Mouse (Mus musculus) neural tube, embryonic 11.5 days (tissue): ENCODE measurements around the gene Sbno1. TPM values are rescaled to one million over a fixed set of nuclear protein-coding genes. Genes with fewer than 3 reads are reported as not detected.

Source experiments
- ATAC-seq: fragments of 200-750 bp; cut with Nextera tagmentation; 2 replicates; pipeline ENCODE4 v1.8.0; 2017; ENCODE audit warnings: moderate number of reproducible peaks, mild to moderate bottlenecking, moderate TSS enrichment, moderate library complexity; ENCODE audit not compliant: insufficient read depth, low FRiP score, low TSS enrichment
- DNase-seq: peaks from one replicate; pipeline ENCODE4 v3.0.0-alpha.2; 2015; ENCODE audit warnings: low spot score
- H3K27ac ChIP-seq: fragments of 300-500 bp; sonication (generic); 2 replicates; pipeline ENCODE4 v1.5.1; 2014; ENCODE audit warnings: low read depth, mild to moderate bottlenecking, low read length
- H3K27me3 ChIP-seq: fragments of 300-500 bp; sonication (generic); 2 replicates; pipeline ENCODE4 v1.6.1; 2014; ENCODE audit warnings: mild to moderate bottlenecking, low read length, mixed read lengths; ENCODE audit not compliant: control insufficient read depth, insufficient read depth
- H3K36me3 ChIP-seq: fragments of 300-500 bp; sonication (generic); 2 replicates; pipeline ENCODE4 v1.6.1; 2014; ENCODE audit warnings: mild to moderate bottlenecking, low read length, moderate library complexity, mixed read lengths; ENCODE audit not compliant: control insufficient read depth, insufficient read depth
- H3K4me1 ChIP-seq: fragments of 300-500 bp; sonication (generic); 2 replicates; pipeline ENCODE4 v1.6.1; 2014; ENCODE audit warnings: low read length, mixed read lengths; ENCODE audit not compliant: control insufficient read depth, insufficient read depth
- H3K4me2 ChIP-seq: fragments of 300-500 bp; sonication (generic); 2 replicates; pipeline ENCODE4 v1.6.1; 2014; ENCODE audit warnings: low read depth, mild to moderate bottlenecking, moderate library complexity
- H3K4me3 ChIP-seq: fragments of 300-500 bp; sonication (generic); 2 replicates; pipeline ENCODE4 v1.5.1; 2014; ENCODE audit warnings: low read depth, low read length
- H3K9ac ChIP-seq: fragments of 300-500 bp; sonication (generic); 2 replicates; pipeline ENCODE4 v1.6.1; 2014; ENCODE audit warnings: mild to moderate bottlenecking, low read length
- H3K9me3 ChIP-seq: fragments of 300-500 bp; sonication (generic); 2 replicates; pipeline ENCODE4 v1.6.1; 2016; ENCODE audit warnings: low read length; ENCODE audit not compliant: control insufficient read depth
- WGBS: fragments of 180-500 bp; shearing (Covaris S2); extraction: QIAGEN DNeasy Blood & Tissue Kit; methylation state at CpG from one replicate; pipeline ENCODE4 v1.1.7; 2014; 5-methylcytosine and 5-hydroxymethylcytosine counted together
- polyA plus RNA-seq: library from polyadenylated mRNA; unstranded; fragments of >200 nt; fragmentation: Nextera tagmentation; extraction: Ambion mirVana; gene quantifications from 2 replicates; pipeline ENCODE4 v1.2.1, GENCODE M21; 2014

Sbno1 gene
- polyA plus RNA-seq, 1 experiment from 2014 or later: 88.2 TPM

DNA sequence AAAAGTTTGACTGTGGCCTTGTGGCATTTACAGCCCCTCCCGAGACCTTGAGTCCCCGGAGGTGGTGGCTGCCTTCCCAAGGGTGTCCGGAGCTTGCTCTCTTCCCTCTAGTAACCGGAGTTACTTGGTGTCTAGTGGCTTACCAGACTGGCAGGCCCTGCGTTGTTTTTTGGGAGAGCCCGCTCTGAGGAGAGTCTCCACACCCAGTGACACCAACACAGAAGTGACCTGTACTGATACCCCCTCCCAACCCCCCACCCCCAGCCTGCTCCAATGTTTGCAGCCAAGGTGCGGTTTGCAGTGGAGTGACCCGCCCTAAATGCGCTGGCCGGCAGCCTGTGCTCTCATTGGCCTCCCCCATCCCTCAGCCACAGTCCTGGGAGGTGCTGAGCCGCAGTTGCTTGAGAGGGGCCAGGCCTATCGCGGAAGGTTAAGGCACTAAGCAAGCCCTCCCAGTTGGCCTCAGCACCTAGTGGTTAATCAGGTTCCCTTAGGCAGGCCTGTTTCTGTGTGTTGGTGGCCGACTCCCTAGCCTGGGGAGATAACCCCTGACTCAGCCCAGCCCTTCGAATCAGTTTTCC lies 20.6 kb upstream of the Sbno1 start:
- Histone ChIP-seq H3K27me3 (no peaks in the 10 kb centered on the region), H3K9ac (peak overlapping the region; percentile 83), H3K9me3 (no peaks in the 10 kb centered on the region), H3K27ac (peak overlapping the region; percentile 71; the same call in 1 of the 2 replicates), H3K4me3 (peak overlapping the region; percentile 95), H3K4me2 (peak overlapping the region; percentile 94), H3K4me1 (peaks cover 10% of the 10 kb centered on the region), H3K36me3 (peaks cover 15% of the 10 kb centered on the region)
- DNase-seq (peak; percentile 47), ATAC-seq (peak; percentile 38; the same call in 1 of the 2 replicates)
- WGBS: 4% methylated on average over 15 of the region's 15 CpGs

DNA sequence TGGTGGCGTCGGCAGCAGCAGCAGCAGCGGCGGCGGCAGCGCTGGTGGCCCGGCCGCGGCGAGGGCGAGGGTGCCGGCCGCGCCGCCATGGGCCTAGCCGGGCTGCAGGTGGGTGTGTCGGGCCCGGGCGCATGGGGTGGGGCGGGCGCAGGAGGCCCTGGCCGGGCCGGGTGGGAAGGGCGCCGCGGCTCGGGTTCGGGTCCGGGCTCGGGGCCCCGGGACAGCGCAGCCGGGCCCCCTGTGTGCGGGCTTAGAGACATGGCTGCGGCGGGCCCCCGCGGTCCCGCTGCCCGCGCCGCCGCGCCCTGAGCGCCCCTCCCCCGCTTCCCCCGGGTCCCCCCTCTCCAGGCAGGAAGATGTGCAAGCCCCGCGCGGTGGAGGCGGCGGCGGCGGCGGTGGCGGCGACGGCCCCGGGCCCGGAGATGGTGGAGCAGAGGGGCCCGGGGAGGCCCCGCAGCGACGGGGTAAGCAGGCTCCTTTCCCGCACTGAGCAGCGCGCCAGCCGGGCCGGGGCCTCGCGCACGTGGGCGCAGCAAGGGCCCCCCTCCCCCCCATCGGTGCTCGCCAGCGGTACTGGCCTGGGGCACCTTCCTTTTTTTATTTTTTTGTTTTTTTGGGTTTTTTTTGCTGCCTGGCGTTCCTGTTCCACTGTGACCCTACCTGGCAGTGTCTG lies 20.0 kb upstream of the Sbno1 start:
- peak overlapping the region; percentile 83 for H3K9ac ChIP-seq
- H3K4me2 ChIP-seq: peak overlapping the region; percentile 94
- peaks cover 11% of the 10 kb centered on the region for H3K36me3 ChIP-seq
- no peaks in the 10 kb centered on the region for H3K9me3 ChIP-seq
- 0% methylated on average over 24 of the region's 77 CpGs for WGBS
- DNase-seq (peak; percentile 24), ATAC-seq (peak; percentile 70)
- no peaks in the 10 kb centered on the region for H3K27me3 ChIP-seq
- H3K4me3 ChIP-seq: peak overlapping the region; percentile 95
- H3K4me1 ChIP-seq: peaks cover 10% of the 10 kb centered on the region
- H3K27ac ChIP-seq: peak overlapping the region; percentile 71

DNA sequence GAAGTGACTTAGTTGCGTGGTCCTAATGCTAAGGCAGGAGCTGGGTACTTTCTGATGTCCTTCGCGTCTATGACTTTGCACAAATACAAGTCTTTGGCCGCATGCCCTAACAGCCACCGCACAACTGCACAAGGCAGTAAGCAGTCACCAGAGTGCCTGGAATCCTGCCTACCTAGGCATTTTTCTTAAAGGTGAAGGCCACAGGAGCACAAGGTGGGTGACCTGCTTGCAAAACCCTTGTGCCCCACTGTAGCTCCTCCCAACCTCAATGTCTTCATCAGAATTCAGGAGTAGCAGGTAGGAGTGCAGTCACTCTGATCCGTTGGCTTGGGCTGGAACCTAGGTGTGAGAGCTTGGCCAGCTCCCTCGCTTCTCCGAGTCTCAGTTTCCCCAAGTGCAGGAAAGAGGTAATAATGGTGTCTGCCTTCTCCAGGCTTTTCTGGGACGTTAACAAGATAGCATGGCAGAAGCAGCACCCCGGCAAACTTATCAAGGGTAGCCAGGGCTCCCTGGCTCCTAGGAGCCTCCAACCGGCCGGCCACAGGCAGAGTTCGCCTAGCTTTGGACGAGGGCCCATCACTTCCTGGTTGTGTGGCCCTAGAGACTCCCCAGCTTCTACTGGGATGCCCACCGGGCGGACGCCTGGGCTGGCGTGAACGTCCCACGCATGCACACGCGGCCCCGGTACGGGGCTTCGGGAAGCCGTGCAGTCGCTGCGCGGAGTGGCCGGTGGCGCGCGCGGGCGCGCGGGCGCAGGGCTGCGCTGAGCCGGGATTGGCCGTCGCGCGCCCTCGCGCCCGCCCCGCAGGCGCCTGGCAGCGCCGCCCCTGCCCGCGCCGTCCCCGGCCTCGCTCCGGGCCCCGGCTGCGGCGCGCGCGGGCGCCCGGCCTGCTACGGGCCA lies 19.1 kb upstream of the Sbno1 start:
- peak overlapping the region; percentile 83 for H3K9ac ChIP-seq
- H3K4me1 ChIP-seq: peaks cover 13% of the 10 kb centered on the region
- H3K4me2 ChIP-seq: peak overlapping the region; percentile 94
- no peaks in the 10 kb centered on the region for H3K27me3 ChIP-seq
- H3K9me3 ChIP-seq: no peaks in the 10 kb centered on the region
- DNase-seq (peak; percentile 84), ATAC-seq (peak; percentile 74)
- H3K4me3 ChIP-seq: peak overlapping the region; percentile 95
- H3K27ac ChIP-seq: peak overlapping the region; percentile 71
- H3K36me3 ChIP-seq: peaks cover 3% of the 10 kb centered on the region; the same call in 1 of the 2 replicates
- 8% methylated on average over 47 of the region's 66 CpGs for WGBS

DNA sequence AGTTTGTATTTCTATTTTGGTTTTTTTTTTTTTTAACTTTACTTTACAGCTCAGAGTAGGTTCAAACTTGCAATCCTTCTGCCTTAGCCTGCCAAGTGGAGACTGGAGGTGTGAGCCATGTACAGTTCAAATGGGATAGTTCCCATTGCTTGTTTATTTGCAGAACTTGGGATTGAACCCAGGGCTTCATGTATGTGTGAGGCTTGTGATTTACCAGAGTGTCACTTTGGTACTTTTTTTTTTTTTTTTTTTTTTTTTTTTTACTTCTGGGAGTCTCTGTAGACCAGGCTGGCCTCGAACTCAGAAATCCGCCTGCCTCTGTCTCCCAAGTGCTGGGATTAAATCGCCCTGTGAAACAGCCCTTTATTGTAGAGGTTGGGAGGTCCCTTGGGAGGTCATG lies 18.4 kb upstream of the Sbno1 start:
- H3K4me2 ChIP-seq: no peak overlapping the region; the same call in 1 of the 2 replicates
- peaks cover 13% of the 10 kb centered on the region for H3K4me1 ChIP-seq
- H3K27ac ChIP-seq: no peak overlapping the region
- no peak overlapping the region for H3K4me3 ChIP-seq
- peaks cover 3% of the 10 kb centered on the region; the same call in 1 of the 2 replicates for H3K36me3 ChIP-seq
- no peak overlapping the region for H3K9ac ChIP-seq
- no peaks in the 10 kb centered on the region for H3K27me3 ChIP-seq
- DNase-seq (no peak), ATAC-seq (no peak)
- H3K9me3 ChIP-seq: no peaks in the 10 kb centered on the region
- 69% methylated on average over 3 of the region's 3 CpGs for WGBS

DNA sequence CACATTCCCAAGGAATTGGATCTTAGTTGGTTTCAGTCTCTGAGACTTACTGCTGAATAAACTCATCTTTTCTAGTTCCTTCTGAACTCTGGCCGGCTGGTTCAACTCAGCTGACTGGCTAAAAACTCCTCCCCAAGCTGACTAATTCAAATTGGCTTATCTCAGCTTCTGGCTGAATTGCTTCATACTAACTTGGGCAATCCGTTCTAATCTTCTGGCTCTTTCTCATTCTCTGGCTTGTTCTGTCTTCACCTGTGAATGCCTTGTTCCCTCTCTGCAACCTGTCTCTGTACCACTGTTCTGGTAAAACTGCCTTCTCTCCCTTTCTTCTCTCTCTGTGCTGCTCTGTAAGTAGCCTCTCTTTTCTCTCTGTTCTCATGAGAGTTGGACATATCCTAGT lies 16.8 kb upstream of the Sbno1 start:
- ATAC-seq (no peak), DNase-seq (no peak)
- Histone ChIP-seq H3K27me3 (no peaks in the 10 kb centered on the region), H3K36me3 (peaks cover 3% of the 10 kb centered on the region; the same call in 1 of the 2 replicates), H3K4me3 (no peak overlapping the region), H3K4me2 (no peak overlapping the region), H3K27ac (no peak overlapping the region), H3K9me3 (no peaks in the 10 kb centered on the region), H3K4me1 (peaks cover 13% of the 10 kb centered on the region), H3K9ac (no peak overlapping the region)
- 88% methylated on average over 2 of the region's 2 CpGs for WGBS

DNA sequence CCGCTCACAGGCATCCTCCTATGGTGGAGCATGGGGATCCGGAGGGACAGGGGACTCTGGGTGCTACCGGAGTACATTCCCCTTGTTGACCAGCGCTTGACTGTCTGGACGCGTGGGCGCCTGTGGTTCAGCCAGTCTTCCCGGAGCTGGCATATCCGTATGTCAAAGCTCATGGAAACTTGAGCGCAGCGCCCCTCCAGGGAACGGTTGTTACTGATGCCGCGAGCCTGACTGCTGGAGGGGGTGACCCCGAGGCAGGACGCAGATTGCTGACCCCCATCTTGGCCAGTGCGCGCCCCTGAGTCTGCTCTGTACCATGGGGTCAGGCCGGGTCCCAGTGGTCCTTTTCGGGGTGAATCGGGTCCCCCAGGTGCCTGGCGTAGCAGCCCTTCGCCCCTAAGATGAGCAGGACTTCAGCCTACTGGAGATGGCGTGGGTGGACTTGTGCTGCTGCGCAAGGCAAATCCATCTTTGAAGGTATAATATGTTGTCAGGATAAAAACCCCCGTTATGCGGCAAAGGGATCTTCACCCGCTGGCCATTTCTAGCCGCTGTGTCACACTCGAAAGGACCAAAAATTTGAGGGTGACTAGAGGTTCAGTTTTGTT lies 14.4 kb upstream of the Sbno1 start:
- Histone ChIP-seq H3K4me3 (peak overlapping the region; percentile 74), H3K4me1 (peaks cover 6% of the 10 kb centered on the region; the same call in 1 of the 2 replicates), H3K27ac (peak overlapping the region; percentile 79), H3K9me3 (no peaks in the 10 kb centered on the region), H3K9ac (peak overlapping the region; percentile 69), H3K27me3 (no peaks in the 10 kb centered on the region), H3K36me3 (no peaks in the 10 kb centered on the region), H3K4me2 (peak overlapping the region; percentile 97)
- ATAC-seq (no peak; the same call in 1 of the 2 replicates), DNase-seq (peak; percentile 75)
- under 1% methylated on average over 30 of the region's 30 CpGs for WGBS

DNA sequence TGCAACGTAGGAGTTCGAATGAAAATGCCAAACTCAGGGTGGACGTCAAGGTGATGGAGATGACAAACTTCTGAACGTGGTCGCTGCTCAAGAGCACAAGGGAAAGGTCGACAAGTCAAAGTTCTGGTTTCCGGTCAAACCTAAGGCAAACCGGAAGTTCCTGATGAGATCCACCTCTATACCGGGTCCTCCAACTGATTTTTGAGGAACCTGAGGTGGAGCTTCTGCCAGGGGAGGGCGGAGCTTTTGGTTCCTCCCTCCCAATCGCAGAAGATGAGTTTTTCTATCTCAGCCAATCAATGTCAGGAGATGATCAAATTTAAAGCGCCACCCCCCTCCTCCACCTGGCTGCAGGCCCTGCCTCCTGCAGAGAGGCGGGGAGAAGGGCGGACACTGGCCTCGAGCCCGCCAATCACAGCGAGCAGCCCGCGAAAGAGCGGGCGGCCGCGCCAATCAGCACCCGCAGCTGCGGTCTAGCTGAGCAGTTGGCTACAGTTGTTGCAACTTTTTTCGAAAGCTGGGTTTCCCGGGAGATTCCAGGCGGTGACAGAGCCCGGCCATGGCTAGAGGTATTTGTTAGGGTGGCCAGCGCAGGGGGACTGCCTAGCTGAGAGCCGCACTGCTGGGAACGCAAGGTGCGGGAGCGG lies 13.8 kb upstream of the Sbno1 start, which contains the start of gene Kmt5a:
Gene Kmt5a, plus strand, starts transcription at position 484 of the 647 bp plus-strand sequence.
- ATAC-seq: peak; percentile 96
- peaks cover 4% of the 10 kb centered on the region; the same call in 1 of the 2 replicates for H3K4me1 ChIP-seq
- no peaks in the 10 kb centered on the region for H3K27me3 ChIP-seq
- WGBS: under 1% methylated on average over 34 of the region's 34 CpGs
- H3K4me3 ChIP-seq: peak within 1 kb of the TSS; percentile 74
- peak within 1 kb of the TSS; percentile 97 for H3K4me2 ChIP-seq
- no peaks in the 10 kb centered on the region for H3K9me3 ChIP-seq
- peak within 1 kb of the TSS; percentile 79 for H3K27ac ChIP-seq
- DNase-seq: peak; percentile 97
- H3K36me3 ChIP-seq: no peaks in the 10 kb centered on the region
- H3K9ac ChIP-seq: peak within 1 kb of the TSS; percentile 69

DNA sequence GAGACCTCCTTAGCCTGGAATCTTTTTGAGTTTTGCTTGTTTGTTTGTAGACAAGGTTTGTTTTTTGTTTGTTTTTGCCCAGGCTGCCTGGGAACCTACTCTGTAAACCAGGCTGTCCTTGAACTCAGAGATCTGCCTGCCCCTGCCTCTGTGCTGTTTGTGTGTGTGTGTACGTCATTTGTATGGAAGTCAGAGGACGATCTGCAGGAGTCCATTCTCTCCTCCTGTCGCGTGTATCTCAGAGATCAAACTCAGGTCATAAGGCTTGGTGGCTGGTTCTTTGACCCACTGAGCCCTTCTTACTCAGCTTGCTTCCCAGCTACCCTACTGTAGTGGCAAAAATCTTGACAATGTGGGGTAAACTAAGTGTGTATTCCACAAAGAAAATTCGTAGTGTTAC lies 12.9 kb upstream of the Sbno1 start:
- H3K9ac ChIP-seq: no peak overlapping the region
- H3K4me3 ChIP-seq: peak overlapping the region; percentile 74
- H3K4me2 ChIP-seq: peak overlapping the region; percentile 97
- no peaks in the 10 kb centered on the region for H3K27me3 ChIP-seq
- no peaks in the 10 kb centered on the region for H3K36me3 ChIP-seq
- DNase-seq (no peak), ATAC-seq (no peak)
- 65% methylated on average over 5 of the region's 5 CpGs for WGBS
- no peaks in the 10 kb centered on the region for H3K9me3 ChIP-seq
- 0 out of 2 replicates have a peak, but pooled peaks cover 3% of the 10 kb centered on the region for H3K4me1 ChIP-seq
- no peak overlapping the region for H3K27ac ChIP-seq
